Mouse (Mus musculus) pancreas, adult 10 weeks (tissue): ENCODE data around the gene Hist1h3a. TPM values are rescaled to one million over a fixed set of nuclear protein-coding genes. Genes with fewer than 3 reads are reported as not detected.

Experiments used
- polyA plus RNA-seq: library from polyadenylated mRNA; stranded (reverse); fragments of 350-450 nt; fragmentation: Illumina TruSeq; extraction: RNeasy Lipid Tissue Mini Kit (QIAGEN cat#74804); gene quantifications from one replicate; pipeline ENCODE4 v1.2.3, GENCODE M21; 2015; ENCODE audit warnings: low read depth, low replicate concordance; ENCODE audit not compliant: insufficient read depth

Hist1h3a gene
- polyA plus RNA-seq: not detected

GRCm38 (mm10) chr13:23761871-23762821 lies at the start of gene Hist1h3a:
Gene Hist1h3a (minus strand): TSS chr13:23762386.

GRCm38 (mm10) chr13:23806422-23807052 lies 44.4 kb upstream of the Hist1h3a start, which contains the start of gene Slc17a2:
Gene Slc17a2 (plus strand): TSS chr13:23806993.

GRCm38 (mm10) chr13:23769613-23770012 lies 7.4 kb upstream of the Hist1h3a start, which contains the start of gene Trim38:
Gene Trim38 (plus strand): TSS chr13:23769913.

GRCm38 (mm10) chr13:23763586-23764323 lies 1.6 kb upstream of the Hist1h3a start, which contains the start of gene Hist1h1a:
Gene Hist1h1a (plus strand): TSS chr13:23763666.

DNA sequence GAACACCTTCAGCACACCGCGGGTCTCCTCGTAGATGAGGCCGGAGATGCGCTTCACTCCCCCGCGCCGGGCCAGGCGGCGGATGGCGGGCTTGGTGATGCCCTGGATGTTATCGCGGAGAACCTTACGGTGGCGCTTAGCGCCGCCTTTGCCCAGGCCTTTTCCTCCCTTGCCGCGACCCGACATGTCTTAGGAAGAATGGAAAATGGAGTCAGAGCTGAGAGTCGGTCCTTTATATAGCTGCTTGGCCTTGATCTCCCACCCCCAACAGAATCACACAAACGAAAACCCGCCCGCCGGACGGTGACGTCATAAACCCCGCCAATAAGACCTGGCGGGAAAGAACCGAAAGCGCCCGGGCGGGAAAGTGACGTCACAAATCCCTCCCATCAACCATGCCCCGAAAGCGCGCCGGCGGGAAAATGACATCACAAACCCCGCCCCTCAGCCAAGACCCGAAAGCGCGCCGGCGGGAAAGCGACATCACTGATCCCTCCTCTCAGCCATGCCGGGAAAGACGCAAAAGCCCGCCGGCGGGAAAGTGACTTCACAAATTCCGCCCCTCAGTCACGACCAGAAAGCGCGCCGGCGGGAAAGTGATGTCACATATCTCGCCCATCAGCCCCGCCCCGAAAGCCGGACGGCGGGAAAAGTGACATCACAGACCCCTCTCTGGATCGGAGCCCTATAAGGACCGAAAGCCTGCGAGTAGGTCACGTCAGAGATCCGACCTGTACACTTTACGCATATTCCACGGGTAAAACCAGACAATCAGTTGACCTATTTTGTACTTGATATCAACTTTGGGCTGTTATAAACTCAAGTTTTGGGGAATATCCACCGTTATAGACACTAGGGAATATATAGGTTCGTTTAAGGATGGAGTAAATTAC lies 968 bp downstream of the Hist1h3a start, which contains the start of gene Hist1h4a:
Gene Hist1h4a, minus strand, starts transcription at position 259 of the 893 bp plus-strand sequence.

DNA sequence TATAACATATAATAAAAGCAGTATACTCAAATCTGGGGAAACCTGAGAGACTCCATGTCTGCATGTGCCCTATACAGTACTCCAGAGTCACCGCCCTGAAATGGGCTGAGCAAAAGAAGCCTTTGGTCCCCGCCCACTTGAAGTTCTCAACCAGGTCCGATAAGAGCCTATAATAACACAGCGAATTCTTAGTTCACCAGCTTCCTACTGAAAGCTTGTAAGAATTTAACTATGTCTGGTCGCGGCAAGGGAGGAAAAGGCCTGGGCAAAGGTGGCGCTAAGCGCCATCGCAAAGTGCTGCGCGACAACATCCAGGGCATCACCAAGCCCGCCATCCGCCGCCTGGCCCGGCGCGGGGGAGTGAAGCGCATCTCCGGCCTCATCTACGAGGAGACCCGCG lies 5.4 kb downstream of the Hist1h3a start, which contains the start of gene Hist1h4b:
Gene Hist1h4b, plus strand, starts transcription at position 224 of the 400 bp plus-strand sequence.

GRCm38 (mm10) chr13:23752067-23752741 lies 10.0 kb downstream of the Hist1h3a start, which contains the start of gene Hist1h3b:
Gene Hist1h3b (plus strand): TSS chr13:23752267.

DNA sequence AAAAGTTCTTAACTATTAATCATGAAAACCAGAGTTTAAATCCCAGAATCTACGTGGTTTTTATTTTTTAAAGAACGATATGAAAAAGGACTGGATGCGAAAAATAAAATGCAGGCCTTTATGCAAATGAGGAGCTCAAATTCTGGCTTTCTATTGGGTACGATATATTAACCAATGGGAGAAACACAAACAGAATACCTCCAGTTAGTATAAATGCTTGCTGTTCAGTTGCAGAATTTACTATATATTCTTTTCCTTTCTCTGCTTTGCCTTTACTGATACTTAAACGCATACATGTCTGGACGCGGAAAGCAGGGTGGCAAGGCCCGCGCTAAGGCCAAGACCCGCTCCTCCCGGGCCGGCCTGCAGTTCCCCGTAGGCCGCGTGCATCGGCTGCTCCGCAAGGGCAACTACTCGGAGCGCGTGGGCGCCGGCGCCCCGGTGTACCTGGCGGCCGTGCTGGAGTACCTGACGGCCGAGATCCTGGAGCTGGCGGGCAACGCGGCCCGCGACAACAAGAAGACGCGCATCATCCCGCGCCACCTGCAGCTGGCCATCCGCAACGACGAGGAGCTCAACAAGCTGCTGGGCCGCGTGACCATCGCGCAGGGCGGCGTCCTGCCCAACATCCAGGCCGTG lies 11.2 kb downstream of the Hist1h3a start, which contains the start of gene Hist1h2ab:
Gene Hist1h2ab, plus strand, starts transcription at position 288 of the 639 bp plus-strand sequence.

DNA sequence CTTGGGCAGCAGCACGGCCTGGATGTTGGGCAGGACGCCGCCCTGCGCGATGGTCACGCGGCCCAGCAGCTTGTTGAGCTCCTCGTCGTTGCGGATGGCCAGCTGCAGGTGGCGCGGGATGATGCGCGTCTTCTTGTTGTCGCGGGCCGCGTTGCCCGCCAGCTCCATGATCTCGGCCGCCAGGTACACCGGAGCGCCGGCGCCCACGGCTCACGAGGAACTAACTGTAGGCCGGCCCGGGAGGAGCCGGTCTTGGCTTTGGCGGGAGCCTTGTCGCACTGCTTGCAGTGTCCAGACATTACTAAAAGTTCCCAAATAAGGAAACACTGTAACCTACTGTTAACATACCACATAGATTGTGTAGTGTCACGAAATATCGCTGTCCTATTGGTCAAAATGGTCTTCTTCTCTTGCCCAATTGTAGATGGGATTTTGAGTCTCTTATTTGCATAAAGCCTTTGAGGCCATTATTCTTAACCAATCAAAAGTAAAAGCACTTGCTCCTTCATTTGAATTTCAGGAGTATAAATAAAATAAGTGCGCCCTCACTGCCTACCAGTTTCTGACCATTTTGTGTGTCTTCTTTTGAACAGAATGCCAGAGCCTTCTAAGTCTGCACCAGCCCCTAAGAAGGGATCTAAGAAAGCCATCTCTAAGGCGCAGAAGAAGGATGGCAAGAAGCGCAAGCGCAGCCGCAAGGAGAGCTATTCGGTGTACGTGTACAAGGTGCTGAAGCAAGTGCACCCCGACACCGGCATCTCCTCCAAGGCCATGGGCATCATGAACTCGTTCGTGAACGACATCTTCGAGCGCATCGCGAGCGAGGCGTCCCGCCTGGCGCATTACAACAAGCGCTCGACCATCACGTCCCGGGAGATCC lies 15.7 kb downstream of the Hist1h3a start, which contains the start of gene Hist1h2bb:
Gene Hist1h2bb, plus strand, starts transcription at position 534 of the 880 bp plus-strand sequence.

GRCm38 (mm10) chr13:23745381-23746161 lies 16.6 kb downstream of the Hist1h3a start, which contains the start of gene Hist1h3c:
Gene Hist1h3c (minus strand): TSS chr13:23745602.

DNA sequence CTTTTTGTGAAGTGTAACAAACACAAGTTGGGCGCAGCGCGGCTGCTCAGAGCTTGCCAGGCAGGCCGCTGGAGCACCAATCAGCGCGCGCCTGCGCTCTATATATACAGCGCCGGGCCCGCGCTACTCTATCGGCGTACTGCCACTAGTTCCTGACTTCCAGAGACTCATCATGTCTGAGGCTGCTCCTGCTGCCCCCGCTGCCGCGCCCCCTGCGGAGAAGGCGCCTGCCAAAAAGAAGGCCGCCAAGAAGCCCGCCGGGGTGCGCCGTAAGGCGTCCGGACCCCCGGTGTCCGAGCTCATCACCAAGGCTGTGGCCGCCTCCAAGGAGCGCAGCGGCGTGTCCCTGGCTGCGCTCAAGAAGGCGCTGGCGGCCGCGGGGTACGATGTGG lies 23.5 kb downstream of the Hist1h3a start, which contains the start of gene Hist1h1c:
Gene Hist1h1c, plus strand, starts transcription at position 132 of the 392 bp plus-strand sequence.

Other genes starting within 250 kb of the Hist1h3a start
- gene Hist1h4h, start 231.3 kb downstream of the Hist1h3a start, polyA plus RNA-seq: 9.1 TPM
- not detected for gene Hist1h2af, start 228.5 kb downstream of the Hist1h3a start, polyA plus RNA-seq
- not detected for gene Hist1h3g, start 227.0 kb downstream of the Hist1h3a start, polyA plus RNA-seq
- not detected for gene Hist1h2bh, start 219.0 kb downstream of the Hist1h3a start, polyA plus RNA-seq
- not detected for gene Hist1h3f, start 218.3 kb downstream of the Hist1h3a start, polyA plus RNA-seq
- not detected for gene Hist1h4f, start 210.7 kb downstream of the Hist1h3a start, polyA plus RNA-seq
- gene Hist1h1d, start 209.1 kb downstream of the Hist1h3a start, polyA plus RNA-seq: 0.48 TPM
- not detected for gene Hist1h3e, start 200.0 kb downstream of the Hist1h3a start, polyA plus RNA-seq
- gene Hist1h2ae, start 191.2 kb downstream of the Hist1h3a start, polyA plus RNA-seq: not detected
- gene Hist1h2bg, start 191.0 kb downstream of the Hist1h3a start, polyA plus RNA-seq: not detected
- not detected for gene Hist1h2bf, start 188.2 kb downstream of the Hist1h3a start, polyA plus RNA-seq
- gene Hist1h2ad, start 188.0 kb downstream of the Hist1h3a start, polyA plus RNA-seq: not detected
- not detected for gene Hist1h3d, start 186.6 kb downstream of the Hist1h3a start, polyA plus RNA-seq
- gene Hist1h4d, start 180.8 kb downstream of the Hist1h3a start, polyA plus RNA-seq: not detected
- gene Hist1h2be, start 141.3 kb downstream of the Hist1h3a start, polyA plus RNA-seq: 1.9 TPM
- 0.70 TPM for gene Hist1h1e, start 139.8 kb downstream of the Hist1h3a start, polyA plus RNA-seq
- 0.33 TPM for gene Hist1h2ac, start 78.4 kb downstream of the Hist1h3a start, polyA plus RNA-seq
- gene Hist1h2bc, start 78.2 kb downstream of the Hist1h3a start, polyA plus RNA-seq: 37.3 TPM
- gene Hist1h1t, start 66.6 kb downstream of the Hist1h3a start, polyA plus RNA-seq: not detected
- gene Hist1h4c, start 63.9 kb downstream of the Hist1h3a start, polyA plus RNA-seq: 2.0 TPM
- gene Hfe, start 51.5 kb downstream of the Hist1h3a start, polyA plus RNA-seq: 11.9 TPM
- 18.7 TPM for gene Hist1h1c, start 23.6 kb downstream of the Hist1h3a start, polyA plus RNA-seq
- not detected for gene Hist1h3c, start 16.8 kb downstream of the Hist1h3a start, polyA plus RNA-seq
- gene Hist1h2bb, start 15.7 kb downstream of the Hist1h3a start, polyA plus RNA-seq: not detected
- not detected for gene Hist1h2ab, start 11.3 kb downstream of the Hist1h3a start, polyA plus RNA-seq
- not detected for gene Hist1h3b, start 10.1 kb downstream of the Hist1h3a start, polyA plus RNA-seq
- gene Hist1h4b, start 5.4 kb downstream of the Hist1h3a start, polyA plus RNA-seq: not detected
- gene Hist1h4a, start 1.2 kb downstream of the Hist1h3a start, polyA plus RNA-seq: not detected
- gene Hist1h1a, start 1.3 kb upstream of the Hist1h3a start, polyA plus RNA-seq: not detected
- not detected for gene Trim38, start 7.5 kb upstream of the Hist1h3a start, polyA plus RNA-seq
- gene Slc17a2, start 44.6 kb upstream of the Hist1h3a start, polyA plus RNA-seq: not detected
- not detected for gene Slc17a3, start 77.0 kb upstream of the Hist1h3a start, polyA plus RNA-seq
- gene Slc17a1, start 105.4 kb upstream of the Hist1h3a start, polyA plus RNA-seq: not detected
- 0.26 TPM for gene Slc17a4, start 152.6 kb upstream of the Hist1h3a start, polyA plus RNA-seq
- gene Hist1h2ba, start 171.8 kb upstream of the Hist1h3a start, polyA plus RNA-seq: not detected
- gene Hist1h2aa, start 172.1 kb upstream of the Hist1h3a start, polyA plus RNA-seq: not detected
- 13.2 TPM for gene Scgn, start 228.8 kb upstream of the Hist1h3a start, polyA plus RNA-seq